12 mouse cellular contexts compared by ENCODE assay signal in genomic region chr15:25632902-25633301, GRCm38 (mm10). TPM values are rescaled to one million over a fixed set of nuclear protein-coding genes. Genes with fewer than 3 reads are reported as not detected.
DNase-seq lines count a peak whose midpoint lies in the region; ATAC-seq and TF ChIP-seq lines count a peak whose summit lies in the region.
"Had no signal": no experiment of that assay in that cellular context is flagged by ENCODE, and none has a peak within 500 bp of the region (broad histone marks: within the 10 kb centered on the region; RNA-seq: fewer than 3 reads in every experiment).

No protein-coding gene starts in this region.

- H3K4me3 ChIP-seq in heart, embryonic 15.5 days: no peak overlapping the region
- H3K4me3 ChIP-seq in heart, embryonic 10.5 days: no peak overlapping the region
- peak overlapping the region in 1 of 2 experiments; percentile 48; a peak in 2 of 4 replicates for H3K4me3 ChIP-seq in ES-E14 (ENCODE audit: insufficient read depth in 1 of 2, low read depth in 1 of 2, low read length in 2 of 2, poor library complexity in 1 of 2, severe bottlenecking in 1 of 2)
- H3K4me3 ChIP-seq in liver, embryonic 15.5 days (replicated peaks): no peak overlapping the region
- H3K4me3 ChIP-seq: erythroblast, embryonic 14.5 days; hindbrain, embryonic 12.5 days had no signal

- H3K4me2 ChIP-seq in heart, embryonic 15.5 days: no peak overlapping the region
- peak overlapping the region; percentile 10; the same call in 1 of the 2 replicates for H3K4me2 ChIP-seq in liver, embryonic 15.5 days
- H3K4me2 ChIP-seq: hindbrain, embryonic 12.5 days had no signal

- H3K9ac ChIP-seq in heart, embryonic 15.5 days: no peak overlapping the region
- H3K9ac ChIP-seq in ES-E14 (ENCODE audit: insufficient read depth, low read depth, low read length, poor library complexity, severe bottlenecking): no peak overlapping the region
- no peak overlapping the region for H3K9ac ChIP-seq in liver, embryonic 15.5 days
- H3K9ac ChIP-seq: hindbrain, embryonic 12.5 days had no signal

- WGBS in heart, embryonic 15.5 days: 58% methylated on average over 11 of the region's 11 CpGs
- whole genome bisulfite sequencing in heart, embryonic 10.5 days: 80% methylated on average over 11 of the region's 11 CpGs
- 67% methylated on average over 11 of the region's 11 CpGs for WGBS in liver, embryonic 15.5 days (ENCODE audit: insufficient replicate concordance)

- ATAC-seq in heart, embryonic 15.5 days (replicated peaks; ENCODE audit: insufficient number of reproducible peaks, insufficient read depth, low FRiP score, low read depth): 0 out of 2 replicates have a peak, but pooled peaks have one; percentile 39
- ATAC-seq in liver, embryonic 15.5 days (ENCODE audit: insufficient read depth): peak; percentile 23; the same call in 1 of the 2 replicates
- no peak for ATAC-seq in inflammation-experienced regulatory T-cells, adult 6 months
- ATAC-seq: midbrain, embryonic 16.5 days had no signal

- no peak overlapping the region for H3K27ac ChIP-seq in heart, embryonic 15.5 days
- H3K27ac ChIP-seq in heart, embryonic 10.5 days: no peak overlapping the region
- no peak overlapping the region for H3K27ac ChIP-seq in ES-E14 (ENCODE audit: insufficient read depth, low read depth, low read length, poor library complexity, severe bottlenecking)
- H3K27ac ChIP-seq in liver, embryonic 15.5 days (replicated peaks): peak overlapping the region; percentile 24; the same call in 1 of the 2 replicates
- H3K27ac ChIP-seq: hindbrain, embryonic 12.5 days had no signal

- H3K36me3 ChIP-seq in heart, embryonic 15.5 days: no peaks in the 10 kb centered on the region
- H3K36me3 ChIP-seq in heart, embryonic 10.5 days: no peaks in the 10 kb centered on the region
- H3K36me3 ChIP-seq in ES-E14 (ENCODE audit: control insufficient read depth, insufficient read depth, low read length, poor library complexity, severe bottlenecking): no peaks in the 10 kb centered on the region
- no peaks in the 10 kb centered on the region for H3K36me3 ChIP-seq in liver, embryonic 15.5 days (replicated peaks)
- H3K36me3 ChIP-seq: hindbrain, embryonic 12.5 days had no signal

- in situ Hi-C loops in ES-E14 (cut with MboI; ENCODE audit: low sequenced_read_pairs in 2 of 2, unreplicated experiment in 2 of 2): no loop called here

- no peak for DNase-seq in heart, embryonic 10.5 days (ENCODE audit: low spot score)
- peak; percentile 28 for DNase-seq in ES-E14 (ENCODE audit: low read depth, low spot score)
- DNase-seq in kidney, adult 8-10 months: peak; percentile 62 to 68
- DNase-seq in retina, postnatal 1 day: no peak
- no peak for DNase-seq in ovary, postnatal 36 days (ENCODE audit: low spot score)
- DNase-seq: lung, adult 2 months had no signal

- no peaks in the 10 kb centered on the region for H3K9me3 ChIP-seq in heart, embryonic 15.5 days (replicated peaks)
- no peaks in the 10 kb centered on the region for H3K9me3 ChIP-seq in heart, embryonic 10.5 days
- no peaks in the 10 kb centered on the region for H3K9me3 ChIP-seq in ES-E14 (ENCODE audit: control insufficient read depth, insufficient read depth, low read depth, low read length)
- no peaks in the 10 kb centered on the region for H3K9me3 ChIP-seq in liver, embryonic 15.5 days (replicated peaks)
- H3K9me3 ChIP-seq: hindbrain, embryonic 12.5 days had no signal

- no peaks in the 10 kb centered on the region for H3K27me3 ChIP-seq in heart, embryonic 15.5 days
- H3K27me3 ChIP-seq in heart, embryonic 10.5 days (ENCODE audit: insufficient read depth, poor library complexity, severe bottlenecking): no peaks in the 10 kb centered on the region; the same call in 1 of the 2 replicates
- H3K27me3 ChIP-seq in liver, embryonic 15.5 days: no peaks in the 10 kb centered on the region
- H3K27me3 ChIP-seq: hindbrain, embryonic 12.5 days had no signal

- H3K4me1 ChIP-seq in heart, embryonic 15.5 days (replicated peaks): peaks cover 20% of the 10 kb centered on the region
- peaks cover 23% of the 10 kb centered on the region for H3K4me1 ChIP-seq in heart, embryonic 10.5 days
- peaks cover 18 to 22% of the 10 kb centered on the region in 2 experiments for H3K4me1 ChIP-seq in ES-E14 (ENCODE audit: control insufficient read depth in 2 of 2, insufficient read depth in 2 of 2, low read length in 2 of 2, poor library complexity in 1 of 2)
- peaks cover 22% of the 10 kb centered on the region for H3K4me1 ChIP-seq in liver, embryonic 15.5 days (replicated peaks)

TF ChIP-seq in ES-E14, 5 proteins besides CTCF, POLR2A, EP300 and RAD21:
- no peak for TF ChIP-seq CHD2 (IDR thresholded peaks at IDR 0.05; ENCODE audit: low read depth, low read length)
- no peak for TF ChIP-seq ZNF384 (IDR thresholded peaks at IDR 0.05; ENCODE audit: low read depth, low read length)
- no peak for TF ChIP-seq HCFC1 (IDR thresholded peaks at IDR 0.05; ENCODE audit: borderline replicate concordance, insufficient read depth, low read length)
- no peak for TF ChIP-seq MAFK (IDR thresholded peaks at IDR 0.05; ENCODE audit: insufficient read depth, low read depth, low read length)
- TF ChIP-seq ZC3H11A (IDR thresholded peaks at IDR 0.05; ENCODE audit: borderline replicate concordance, low read depth, low read length): no peak

RNA-seq across cellular contexts. Expression of gene Myo10, which starts 10.6 kb away (rescaled TPM):
- polyA plus RNA-seq in heart, embryonic 15.5 days (2015; fragmentation: Nextera tagmentation; extraction: Ambion mirVana): 12.5 and 16.4 TPM in 2 replicates
- 14.4 and 21.0 TPM in 2 replicates for polyA plus RNA-seq in heart, embryonic 10.5 days (2016; fragmentation: Nextera tagmentation; extraction: Ambion mirVana)
- 133 and 162 TPM in 2 replicates for total RNA-seq in ES-E14 (2012; rRNA removed)
- 3.9 TPM in 2 replicates for polyA plus RNA-seq in liver, embryonic 15.5 days (2015; fragmentation: Nextera tagmentation; extraction: Ambion mirVana)
- polyA plus RNA-seq in inflammation-experienced regulatory T-cells, adult 6 months (2017; shearing (Covaris generic)): under 1 TPM; 0.55 to 0.98 (median 0.91) TPM

Comparison
In these comparisons a context has a peak if more than half of its experiments do, and no peak if none do; other contexts are left out.
1. DNase-seq: peak in ES-E14 (single experiment) and kidney, adult 8-10 months (2 of 2); none in heart, embryonic 10.5 days (single experiment), retina, postnatal 1 day (single experiment) and ovary, postnatal 36 days (single experiment).